10 mouse cellular contexts compared by ENCODE assay signal in the genomic region with DNA sequence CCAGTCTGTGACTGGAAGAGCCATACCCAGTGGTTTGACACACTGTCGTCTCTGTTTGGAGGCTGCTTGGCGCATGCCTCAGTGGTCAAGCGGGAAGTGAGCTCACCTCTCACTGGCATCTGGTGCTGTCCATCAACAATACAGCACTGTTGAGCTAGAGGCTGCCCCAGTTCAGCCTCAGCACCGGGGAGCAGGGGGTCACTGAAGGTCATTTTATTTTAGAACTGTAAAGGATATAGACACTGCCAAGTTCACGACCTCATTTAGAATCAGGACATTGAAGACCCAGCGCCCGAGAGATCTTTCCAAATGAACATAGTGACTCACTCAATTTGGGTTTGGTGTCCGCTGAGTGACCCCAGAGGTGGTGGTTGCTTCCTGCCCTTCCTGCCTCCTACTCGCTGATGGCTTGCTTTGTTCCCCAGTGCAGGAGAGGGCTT.
DNase-seq lines count a peak whose midpoint lies in the region; ATAC-seq and TF ChIP-seq lines count a peak whose summit lies in the region.
"Had no signal": no experiment of that assay in that cellular context is flagged by ENCODE, and none has a peak within 500 bp of the region (broad histone marks: within the 10 kb centered on the region; RNA-seq: fewer than 3 reads in every experiment).

No protein-coding gene starts in this region.

- no peak for ATAC-seq in liver, embryonic 11.5 days (replicated peaks; ENCODE audit: low FRiP score)
- no peak for ATAC-seq in hindbrain, embryonic 13.5 days (ENCODE audit: low FRiP score)

- no peak for TF ChIP-seq CTCF in liver, adult 2 months (IDR thresholded peaks at IDR 0.05; ENCODE audit: low read depth, low read length)

- no peaks in the 10 kb centered on the region for H3K79me2 ChIP-seq in liver, adult 2 months (ENCODE audit: control insufficient read depth, insufficient read depth, low read length)

- H3K4me2 ChIP-seq in liver, embryonic 11.5 days, result no peak overlapping the region
- no peak overlapping the region for H3K4me2 ChIP-seq in hindbrain, embryonic 13.5 days
- H3K4me2 ChIP-seq: midbrain, embryonic 11.5 days had no signal

- H3K27ac ChIP-seq in liver, adult 2 months (replicated peaks; ENCODE audit: insufficient read depth, low read depth, low read length), result no peak overlapping the region
- no peak overlapping the region for H3K27ac ChIP-seq in liver, embryonic 11.5 days (ENCODE audit: low read depth, low read length)
- no peak overlapping the region for H3K27ac ChIP-seq in hindbrain, embryonic 13.5 days

- DNase-seq in adrenal gland, adult (ENCODE audit: inconsistent age in 2 of 2, low spot score in 1 of 2), result peak; percentile 31 to 49
- DNase-seq in adrenal gland, postnatal 4 days (ENCODE audit: low spot score in 2 of 2), result no peak
- peak; percentile 19 for DNase-seq in liver, adult 2 months (ENCODE audit: extremely low read depth, low read depth, low spot score)
- DNase-seq in liver, embryonic 11.5 days (ENCODE audit: low spot score), result no peak
- DNase-seq in heart, postnatal 36 days, result peak; percentile 6 to 17
- DNase-seq in lung, postnatal 4 days, result peak; percentile 11 to 45
- no peak for DNase-seq in cerebellum, adult 11 months
- DNase-seq: spleen, adult 18-20 months had no signal

- H3K36me3 ChIP-seq in liver, adult 2 months (ENCODE audit: control insufficient read depth, insufficient read depth, low read length), result no peaks in the 10 kb centered on the region
- no peaks in the 10 kb centered on the region for H3K36me3 ChIP-seq in liver, embryonic 11.5 days (ENCODE audit: control insufficient read depth, insufficient read depth, low read length)
- H3K36me3 ChIP-seq in hindbrain, embryonic 13.5 days, result no peaks in the 10 kb centered on the region

- WGBS in liver, adult 2 months, result 60% methylated on average over 9 of the region's 9 CpGs
- WGBS in liver, embryonic 11.5 days, result 44% methylated on average over 9 of the region's 9 CpGs
- 80% methylated on average over 9 of the region's 9 CpGs for WGBS in hindbrain, embryonic 13.5 days

- H3K4me3 ChIP-seq in liver, adult 2 months (ENCODE audit: insufficient read depth, low read depth, low read length), result no peak overlapping the region
- no peak overlapping the region for H3K4me3 ChIP-seq in liver, embryonic 11.5 days (ENCODE audit: low read depth, low read length)
- H3K4me3 ChIP-seq in hindbrain, embryonic 13.5 days, result no peak overlapping the region

- no peaks in the 10 kb centered on the region for H3K9me3 ChIP-seq in liver, embryonic 11.5 days (ENCODE audit: control insufficient read depth, low read length)
- H3K9me3 ChIP-seq in hindbrain, embryonic 13.5 days, result no peaks in the 10 kb centered on the region

- no peak for TF ChIP-seq POLR2A in liver, adult 2 months (IDR thresholded peaks at IDR 0.05; ENCODE audit: extremely low read depth, insufficient read depth, low read length)

- no peaks in the 10 kb centered on the region for H3K27me3 ChIP-seq in liver, adult 2 months (ENCODE audit: control insufficient read depth, insufficient read depth, low read length)
- no peaks in the 10 kb centered on the region for H3K27me3 ChIP-seq in liver, embryonic 11.5 days (replicated peaks; ENCODE audit: control insufficient read depth, insufficient read depth, low read length)
- H3K27me3 ChIP-seq in hindbrain, embryonic 13.5 days, result peaks cover 10% of the 10 kb centered on the region; the same call in 1 of the 2 replicates

- no peaks in the 10 kb centered on the region for H3K4me1 ChIP-seq in liver, adult 2 months (ENCODE audit: control insufficient read depth, insufficient read depth, low read length)
- H3K4me1 ChIP-seq in liver, embryonic 11.5 days (replicated peaks; ENCODE audit: control insufficient read depth, insufficient read depth, low read length), result no peaks in the 10 kb centered on the region
- H3K4me1 ChIP-seq in hindbrain, embryonic 13.5 days (replicated peaks), result peaks cover 6% of the 10 kb centered on the region; the same call in 1 of the 2 replicates

- no peak overlapping the region for H3K9ac ChIP-seq in liver, adult 2 months (ENCODE audit: low read depth, low read length)
- H3K9ac ChIP-seq in liver, embryonic 11.5 days (ENCODE audit: low read depth, low read length), result no peak overlapping the region
- no peak overlapping the region for H3K9ac ChIP-seq in hindbrain, embryonic 13.5 days

- intact Hi-C loops in heart, postnatal 36 days (cut with DNase I), result no loop called here

Comparison
In these comparisons a context has a peak if more than half of its experiments do, and no peak if none do; other contexts are left out.
1. DNase-seq: peak in adrenal gland, adult (2 of 2), liver, adult 2 months (single experiment), heart, postnatal 36 days (2 of 2) and lung, postnatal 4 days (2 of 2); none in adrenal gland, postnatal 4 days (0 of 2), liver, embryonic 11.5 days (single experiment) and cerebellum, adult 11 months (single experiment).